Mouse (Mus musculus) kidney, postnatal 0 days (tissue): ENCODE results near the gene Dusp23. TPM values are rescaled to one million over a fixed set of nuclear protein-coding genes. Genes with fewer than 3 reads are reported as not detected.

Experiments used
- ATAC-seq: fragments of 200-750 bp; cut with Nextera tagmentation; replicated peaks from 2 replicates; pipeline ENCODE4 v1.8.0; 2017; ENCODE audit warnings: low read depth, moderate number of reproducible peaks, moderate TSS enrichment, moderate library complexity; ENCODE audit not compliant: low FRiP score
- DNase-seq: peaks from one replicate; pipeline ENCODE4 v3.0.0-alpha.2; 2016; ENCODE audit warnings: low spot score
- H3K27ac ChIP-seq: fragments of 300-500 bp; sonication (generic); 2 replicates; pipeline ENCODE4 v1.5.1; 2014; ENCODE audit warnings: mild to moderate bottlenecking
- H3K27me3 ChIP-seq: fragments of 300-500 bp; sonication (generic); 2 replicates; pipeline ENCODE4 v1.6.1; 2014; ENCODE audit warnings: low read length, mixed read lengths; ENCODE audit not compliant: insufficient read depth
- H3K36me3 ChIP-seq: fragments of 300-500 bp; sonication (generic); 2 replicates; pipeline ENCODE4 v1.6.1; 2014; ENCODE audit warnings: low read length, mixed read lengths; ENCODE audit not compliant: insufficient read depth
- H3K4me1 ChIP-seq: fragments of 300-500 bp; sonication (generic); replicated peaks from 2 replicates; pipeline ENCODE4 v1.6.1; 2014; ENCODE audit warnings: antibody characterized with exemption, low read length, mixed read lengths; ENCODE audit not compliant: insufficient read depth
- H3K4me2 ChIP-seq: fragments of 300-500 bp; sonication (generic); 2 replicates; pipeline ENCODE4 v1.6.1; 2014; ENCODE audit warnings: mild to moderate bottlenecking, low read length, moderate library complexity, mixed read lengths
- H3K4me3 ChIP-seq: fragments of 300-500 bp; sonication (generic); replicated peaks from 2 replicates; pipeline ENCODE4 v1.5.1; 2014; ENCODE audit warnings: low read depth, low read length
- H3K9ac ChIP-seq: fragments of 300-500 bp; sonication (generic); 2 replicates; pipeline ENCODE4 v1.6.1; 2014; ENCODE audit warnings: low read depth, low read length
- H3K9me3 ChIP-seq: fragments of 300-500 bp; sonication (generic); replicated peaks from 2 replicates; pipeline ENCODE4 v1.6.1; 2016; ENCODE audit warnings: low read length, inconsistent platforms, mixed read lengths
- CTCF ChIP-seq: IDR thresholded peaks from 2 replicates; pipeline ENCODE4 v1.5.1; 2016; ENCODE audit warnings: antibody characterized with exemption, low read depth, mild to moderate bottlenecking, moderate library complexity
- WGBS: fragments of 180-500 bp; shearing (Covaris S2); extraction: QIAGEN DNeasy Blood & Tissue Kit; methylation state at CpG from one replicate; pipeline ENCODE4 v1.1.7; 2014; 5-methylcytosine and 5-hydroxymethylcytosine counted together
- polyA plus RNA-seq: library from polyadenylated mRNA; unstranded; fragments of >200 nt; fragmentation: Nextera tagmentation; extraction: Ambion mirVana; gene quantifications from 2 replicates; pipeline ENCODE4 v1.2.1, GENCODE M21; 2015

Gene Dusp23
- polyA plus RNA-seq, 1 experiment from 2014 or later, result 27.4 TPM

DNA sequence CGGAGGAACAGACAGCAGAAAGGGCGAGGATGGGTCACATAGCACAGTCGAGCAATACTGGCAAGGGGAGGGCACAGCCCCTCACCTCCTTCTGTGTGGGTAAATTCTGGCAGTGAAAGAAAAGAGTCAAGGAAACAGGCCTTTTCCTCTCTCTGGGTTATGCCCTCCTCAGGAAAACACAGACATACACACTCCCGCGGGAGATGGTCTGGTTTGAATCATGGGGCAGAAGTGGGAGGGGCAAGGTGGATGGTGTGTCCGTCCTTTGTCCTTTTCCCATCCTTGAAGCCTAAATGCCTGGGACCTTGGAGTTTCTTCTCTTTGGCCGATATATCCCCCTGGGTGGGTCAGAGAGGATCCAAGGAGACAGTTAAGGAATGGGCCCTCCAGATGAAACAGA lies 2.9 kb downstream of the Dusp23 start:
- H3K4me3 ChIP-seq, result no peak overlapping the region
- no peak for ATAC-seq
- no peak overlapping the region for H3K9ac ChIP-seq
- DNase-seq, result no peak
- H3K4me1 ChIP-seq, result peaks cover 4% of the 10 kb centered on the region; the same call in 1 of the 2 replicates
- TF ChIP-seq CTCF, result no peak
- H3K27ac ChIP-seq, result no peak overlapping the region
- H3K4me2 ChIP-seq, result no peak overlapping the region
- 58% methylated on average over 7 of the region's 7 CpGs for WGBS
- no peaks in the 10 kb centered on the region for H3K27me3 ChIP-seq
- H3K9me3 ChIP-seq, result no peaks in the 10 kb centered on the region
- no peaks in the 10 kb centered on the region for H3K36me3 ChIP-seq

DNA sequence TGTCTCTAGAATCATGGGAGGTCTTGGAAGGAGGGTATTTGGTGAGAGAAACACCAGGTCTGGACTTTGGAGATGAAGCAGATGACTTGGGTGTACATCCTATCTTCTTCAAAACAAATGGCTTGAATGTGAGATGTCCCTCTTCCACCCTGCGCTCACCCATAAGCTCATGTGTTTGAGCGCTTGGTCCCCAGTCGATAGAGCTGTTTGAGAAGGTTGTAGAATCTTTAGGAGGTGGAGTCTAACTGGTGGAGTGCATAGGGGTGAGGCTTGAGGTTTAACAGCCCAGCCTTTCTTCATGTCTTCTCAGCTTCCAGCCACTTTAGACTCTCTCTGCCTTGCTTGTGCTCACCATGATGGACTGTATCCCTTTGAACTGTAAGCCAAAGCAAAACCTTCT lies 6.5 kb downstream of the Dusp23 start:
- no peak overlapping the region for H3K4me3 ChIP-seq
- H3K36me3 ChIP-seq, result no peaks in the 10 kb centered on the region
- no peak overlapping the region for H3K4me2 ChIP-seq
- H3K27ac ChIP-seq, result no peak overlapping the region
- no peaks in the 10 kb centered on the region for H3K27me3 ChIP-seq
- no peaks in the 10 kb centered on the region for H3K9me3 ChIP-seq
- WGBS, result 98% methylated on average over 3 of the region's 3 CpGs
- no peak for TF ChIP-seq CTCF
- DNase-seq, result no peak
- ATAC-seq, result no peak
- no peak overlapping the region for H3K9ac ChIP-seq
- no peaks in the 10 kb centered on the region for H3K4me1 ChIP-seq

DNA sequence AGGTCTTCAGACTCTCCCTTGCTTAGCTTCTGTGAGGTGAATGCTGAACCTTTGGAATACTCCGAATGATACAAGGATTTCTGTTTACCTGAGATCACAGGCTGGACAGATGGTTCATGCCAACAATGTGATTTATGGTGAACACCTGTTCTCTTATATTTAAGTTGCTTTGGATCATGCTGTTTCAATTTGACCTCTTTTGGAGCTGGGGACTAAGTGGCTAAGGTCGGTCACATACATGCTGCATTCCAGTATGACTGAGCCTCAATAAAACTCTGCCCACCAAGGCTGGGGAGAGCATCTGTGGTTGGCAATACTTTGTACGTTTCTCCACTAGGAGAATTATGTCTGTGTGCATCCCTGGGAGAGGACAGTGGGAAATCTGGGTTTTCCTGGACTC lies 8.7 kb downstream of the Dusp23 start:
- no peaks in the 10 kb centered on the region for H3K9me3 ChIP-seq
- H3K4me1 ChIP-seq, result no peaks in the 10 kb centered on the region
- no peaks in the 10 kb centered on the region for H3K36me3 ChIP-seq
- no peak overlapping the region for H3K9ac ChIP-seq
- WGBS, result 58% methylated on average over 3 of the region's 3 CpGs
- DNase-seq (no peak), ATAC-seq (no peak)
- no peaks in the 10 kb centered on the region for H3K27me3 ChIP-seq
- H3K4me2 ChIP-seq, result no peak overlapping the region
- TF ChIP-seq CTCF, result no peak
- H3K4me3 ChIP-seq, result no peak overlapping the region
- no peak overlapping the region for H3K27ac ChIP-seq

DNA sequence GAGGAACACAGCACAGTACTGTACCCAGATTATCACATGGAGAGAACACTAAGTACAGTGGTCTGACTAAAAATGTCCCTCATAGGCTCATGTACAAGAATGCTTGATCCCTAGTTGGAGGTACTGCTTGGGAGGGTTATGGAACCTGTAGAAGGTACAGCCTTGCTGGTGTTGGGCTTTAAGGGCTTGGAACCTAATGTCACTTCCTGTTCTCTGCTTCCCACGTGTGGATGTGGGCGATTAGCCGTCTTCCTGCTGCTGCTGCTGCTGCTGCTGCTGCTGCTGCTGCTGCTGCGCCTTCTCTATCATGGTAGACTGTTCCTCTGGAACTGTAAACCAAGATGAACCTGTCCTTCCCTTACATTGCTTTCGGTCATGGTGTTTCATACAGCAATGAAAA lies 9.2 kb downstream of the Dusp23 start:
- no peak overlapping the region for H3K4me2 ChIP-seq
- 61% methylated on average over 5 of the region's 5 CpGs for WGBS
- DNase-seq (no peak), ATAC-seq (no peak; the same call in 1 of the 2 replicates)
- no peak for TF ChIP-seq CTCF
- H3K27me3 ChIP-seq, result no peaks in the 10 kb centered on the region
- peak overlapping the region; percentile 31; the same call in 1 of the 2 replicates for H3K27ac ChIP-seq
- no peaks in the 10 kb centered on the region for H3K36me3 ChIP-seq
- no peak overlapping the region for H3K4me3 ChIP-seq
- no peaks in the 10 kb centered on the region for H3K9me3 ChIP-seq
- no peaks in the 10 kb centered on the region for H3K4me1 ChIP-seq
- H3K9ac ChIP-seq, result no peak overlapping the region

DNA sequence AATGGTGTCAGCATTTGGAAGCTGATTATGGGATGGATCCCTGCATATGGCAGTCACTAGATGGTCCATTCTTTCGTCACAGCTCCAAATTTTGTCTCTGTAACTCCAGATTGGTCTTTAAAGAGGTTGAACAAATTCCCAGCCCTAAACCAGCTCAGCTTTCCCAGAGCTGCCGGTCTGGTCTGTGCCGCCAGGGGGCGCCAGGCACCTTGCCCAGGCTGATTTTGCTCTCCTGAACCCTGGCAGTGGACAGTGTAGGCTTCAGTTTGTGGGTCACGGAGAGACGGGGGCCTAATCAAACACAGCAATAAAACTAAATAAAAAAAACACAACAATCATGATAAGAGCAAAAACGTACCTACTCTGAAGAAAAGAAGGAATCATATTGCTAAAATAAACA lies 13.5 kb downstream of the Dusp23 start:
- peak; percentile 86 for TF ChIP-seq CTCF
- no peaks in the 10 kb centered on the region for H3K9me3 ChIP-seq
- 18% methylated on average over 7 of the region's 7 CpGs for WGBS
- no peak overlapping the region for H3K4me3 ChIP-seq
- H3K27ac ChIP-seq, result no peak overlapping the region
- H3K27me3 ChIP-seq, result no peaks in the 10 kb centered on the region
- no peaks in the 10 kb centered on the region for H3K36me3 ChIP-seq
- ATAC-seq (peak; percentile 57; the same call in 1 of the 2 replicates), DNase-seq (peak; percentile 74)
- H3K9ac ChIP-seq, result no peak overlapping the region
- H3K4me2 ChIP-seq, result no peak overlapping the region
- H3K4me1 ChIP-seq, result 0 out of 2 replicates have a peak, but pooled peaks cover 7% of the 10 kb centered on the region

DNA sequence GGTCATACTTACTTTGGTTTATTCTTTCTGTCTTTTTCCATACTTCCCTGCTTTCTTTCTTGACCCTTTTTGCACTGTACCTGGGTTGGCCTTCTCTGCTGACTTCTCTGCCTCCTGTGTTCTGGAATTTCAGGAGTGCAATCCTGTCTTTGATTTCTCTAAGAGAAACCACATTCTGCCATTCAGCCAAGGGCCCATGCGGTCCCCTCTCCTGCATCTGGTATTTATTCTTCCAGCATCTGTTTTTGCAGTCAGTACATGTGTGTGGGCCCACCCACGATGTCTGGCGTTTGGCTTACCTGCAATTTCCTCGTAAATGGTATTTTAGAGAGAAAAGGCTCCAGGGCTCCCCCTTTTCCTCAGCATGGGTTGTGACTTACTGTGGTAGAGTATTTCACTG lies 14.6 kb downstream of the Dusp23 start:
- no peak overlapping the region for H3K27ac ChIP-seq
- ATAC-seq (no peak), DNase-seq (no peak)
- no peaks in the 10 kb centered on the region for H3K9me3 ChIP-seq
- no peak overlapping the region for H3K9ac ChIP-seq
- WGBS, result 42% methylated on average over 4 of the region's 4 CpGs
- 0 out of 2 replicates have a peak, but pooled peaks cover 7% of the 10 kb centered on the region for H3K4me1 ChIP-seq
- H3K4me3 ChIP-seq, result no peak overlapping the region
- H3K4me2 ChIP-seq, result no peak overlapping the region
- no peaks in the 10 kb centered on the region for H3K27me3 ChIP-seq
- TF ChIP-seq CTCF, result no peak
- H3K36me3 ChIP-seq, result no peaks in the 10 kb centered on the region
